Mouse (Mus musculus) G1E-ER4 (cell line): Measurements from ENCODE around the gene Gm20489. TPM values are rescaled to one million over a fixed set of nuclear protein-coding genes. Genes with fewer than 3 reads are reported as not detected.
A peak's percentile ranks its signal among the peaks of the same experiment; 100 is the strongest.

Experiments used
- GATA1 ChIP-seq: IDR thresholded peaks from one replicate; pipeline ENCODE4 v1.8.0; 2012; ENCODE audit warnings: low read length, inconsistent platforms
- polyA plus RNA-seq: library from polyadenylated mRNA; stranded (reverse); fragments of >175 nt; gene quantifications from 2 replicates; pipeline ENCODE4 v1.2.3, GENCODE M21; 2012

Gm20489 gene
- not detected in 2 replicates for polyA plus RNA-seq

DNA sequence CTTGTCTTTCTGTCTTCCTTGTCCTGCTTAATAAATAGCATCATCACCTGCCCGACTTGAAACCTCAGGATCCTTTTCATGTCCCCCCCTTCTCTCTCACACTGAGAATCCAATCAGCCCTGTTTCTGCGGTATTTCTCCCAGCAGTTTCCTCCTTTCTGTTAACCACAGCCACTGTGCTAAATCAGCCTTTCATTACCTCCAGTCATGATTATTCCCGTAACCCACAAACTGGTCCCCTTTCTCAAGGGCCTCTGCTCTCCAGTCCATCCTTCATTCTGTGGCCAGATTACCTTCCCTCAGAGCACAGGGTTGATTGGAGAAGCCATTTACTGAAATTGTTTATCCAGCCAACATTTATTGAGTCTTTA lies at the start of gene Gm20489:
Gene Gm20489, minus strand, starts transcription at position 269 of the 370 bp plus-strand sequence.
- TF ChIP-seq GATA1, result no peak

DNA sequence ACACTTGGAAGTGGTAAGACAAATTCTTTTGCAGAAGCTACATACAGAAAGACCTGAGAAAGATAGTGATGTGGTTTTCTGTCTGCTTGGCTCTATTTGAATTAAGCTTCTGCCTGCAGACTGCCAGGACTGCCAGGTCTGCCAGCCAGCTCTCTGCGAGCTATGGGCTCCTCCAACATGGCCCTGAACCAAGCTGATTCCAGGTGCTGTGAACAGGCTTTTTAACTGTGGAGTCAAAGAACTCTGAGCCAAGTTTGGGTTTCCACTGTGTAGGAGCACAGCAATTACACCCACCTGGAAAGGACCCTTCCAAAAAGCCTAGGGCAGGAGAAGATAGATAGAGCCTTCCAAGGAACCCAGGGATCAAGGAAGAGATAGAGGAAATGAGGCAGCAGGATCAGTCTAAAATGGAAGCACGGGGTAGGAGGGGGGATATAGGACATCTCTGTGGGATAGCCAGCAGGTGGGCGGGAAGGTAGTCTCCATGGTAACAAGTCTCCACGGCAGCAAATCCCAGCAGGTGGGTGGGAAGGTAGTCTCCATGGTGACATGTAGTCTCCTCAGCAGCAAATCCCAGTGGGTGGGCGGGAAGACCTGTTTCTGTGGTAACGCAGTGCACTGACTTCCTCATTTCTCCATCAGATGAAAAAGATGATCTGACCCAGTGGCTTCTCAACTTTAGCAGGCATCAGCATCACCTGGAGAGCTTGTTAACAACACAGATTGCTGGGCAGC lies 45.0 kb upstream of the Gm20489 start:
- TF ChIP-seq GATA1, result no peak

DNA sequence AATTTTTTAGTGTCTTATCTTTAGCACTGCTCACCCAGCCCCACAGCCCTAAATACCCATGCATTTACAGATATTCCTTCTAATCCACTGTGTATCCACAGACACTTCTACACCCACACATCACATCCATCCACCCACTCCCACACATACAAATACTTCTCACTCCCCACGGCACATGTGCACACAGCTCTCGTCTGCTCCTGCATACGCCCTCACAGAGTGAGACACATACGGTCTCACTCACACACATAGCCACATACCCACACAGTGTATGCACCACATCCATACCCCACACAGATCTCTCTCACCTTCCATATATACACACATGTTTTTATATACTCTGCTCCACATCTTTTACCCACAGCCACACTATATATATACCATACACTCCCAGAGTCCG lies 40.5 kb upstream of the Gm20489 start:
- TF ChIP-seq GATA1, result no peak

DNA sequence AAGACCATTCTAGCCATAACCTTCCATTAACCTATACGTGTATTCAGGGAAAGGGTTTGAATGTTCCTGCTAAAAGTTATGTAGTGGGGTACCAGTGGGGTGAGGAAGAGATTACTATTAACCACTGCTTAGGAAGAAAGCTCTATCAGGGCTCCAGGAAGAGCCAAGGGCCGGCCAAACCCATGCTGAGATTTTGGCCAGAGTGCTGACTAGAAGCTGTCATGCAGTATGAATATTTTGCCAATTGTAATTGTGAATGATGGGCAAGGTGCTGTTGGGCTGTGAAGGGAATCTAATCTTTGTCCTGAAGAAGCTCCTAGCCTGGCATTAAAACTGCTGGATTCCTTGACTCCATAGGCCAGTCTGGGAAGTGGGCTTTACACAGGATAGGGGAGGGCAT lies 35.8 kb upstream of the Gm20489 start:
- no peak for TF ChIP-seq GATA1

DNA sequence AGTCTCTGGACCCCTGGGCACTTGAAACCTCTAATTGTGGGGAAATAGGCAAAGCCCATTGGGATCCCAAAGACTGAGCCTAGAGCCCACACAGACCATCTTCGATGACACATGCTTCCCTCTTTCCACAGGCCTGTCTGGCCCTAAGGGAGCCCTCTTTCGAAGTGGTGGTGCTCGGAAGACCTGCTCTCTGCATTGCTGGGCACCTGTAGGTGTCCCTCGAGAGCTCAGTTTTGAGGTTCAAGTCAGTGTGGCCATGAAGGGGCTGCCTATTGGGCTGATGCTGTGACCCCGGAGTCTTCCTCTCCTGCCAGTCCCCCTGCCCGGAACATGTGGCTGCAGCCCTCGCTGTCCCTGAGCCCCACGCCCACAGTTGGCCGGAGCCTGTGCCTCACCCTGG lies 32.8 kb upstream of the Gm20489 start:
- TF ChIP-seq GATA1, result no peak

DNA sequence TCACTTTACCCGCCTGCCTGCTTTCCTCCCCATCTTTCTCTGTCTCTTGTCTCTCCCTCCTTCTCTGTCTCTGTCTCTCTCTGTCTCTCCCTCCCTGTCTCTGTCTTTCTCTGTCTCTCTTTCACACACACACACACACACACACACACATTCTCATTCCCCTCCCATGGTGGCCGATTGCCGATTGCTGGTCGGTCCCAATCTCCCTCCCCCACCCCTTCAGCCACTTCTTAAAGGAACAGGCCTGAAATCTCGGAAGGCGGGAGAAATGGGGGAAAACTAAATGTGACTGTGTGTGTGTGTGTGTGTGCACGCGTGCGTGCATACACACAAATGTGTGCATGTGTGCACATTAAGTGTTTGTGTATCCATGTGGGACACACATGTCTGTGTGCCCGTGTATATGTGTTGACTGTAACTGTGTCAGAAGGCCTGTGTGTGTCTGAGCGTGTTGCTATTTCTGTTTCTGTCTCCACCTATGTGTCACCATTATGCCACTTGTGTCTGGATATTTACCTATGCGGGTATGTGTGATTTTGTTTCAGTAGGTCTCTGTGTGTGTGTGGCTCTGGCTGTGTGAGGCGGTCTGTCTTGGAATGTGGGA lies 31.7 kb upstream of the Gm20489 start:
- no peak for TF ChIP-seq GATA1

DNA sequence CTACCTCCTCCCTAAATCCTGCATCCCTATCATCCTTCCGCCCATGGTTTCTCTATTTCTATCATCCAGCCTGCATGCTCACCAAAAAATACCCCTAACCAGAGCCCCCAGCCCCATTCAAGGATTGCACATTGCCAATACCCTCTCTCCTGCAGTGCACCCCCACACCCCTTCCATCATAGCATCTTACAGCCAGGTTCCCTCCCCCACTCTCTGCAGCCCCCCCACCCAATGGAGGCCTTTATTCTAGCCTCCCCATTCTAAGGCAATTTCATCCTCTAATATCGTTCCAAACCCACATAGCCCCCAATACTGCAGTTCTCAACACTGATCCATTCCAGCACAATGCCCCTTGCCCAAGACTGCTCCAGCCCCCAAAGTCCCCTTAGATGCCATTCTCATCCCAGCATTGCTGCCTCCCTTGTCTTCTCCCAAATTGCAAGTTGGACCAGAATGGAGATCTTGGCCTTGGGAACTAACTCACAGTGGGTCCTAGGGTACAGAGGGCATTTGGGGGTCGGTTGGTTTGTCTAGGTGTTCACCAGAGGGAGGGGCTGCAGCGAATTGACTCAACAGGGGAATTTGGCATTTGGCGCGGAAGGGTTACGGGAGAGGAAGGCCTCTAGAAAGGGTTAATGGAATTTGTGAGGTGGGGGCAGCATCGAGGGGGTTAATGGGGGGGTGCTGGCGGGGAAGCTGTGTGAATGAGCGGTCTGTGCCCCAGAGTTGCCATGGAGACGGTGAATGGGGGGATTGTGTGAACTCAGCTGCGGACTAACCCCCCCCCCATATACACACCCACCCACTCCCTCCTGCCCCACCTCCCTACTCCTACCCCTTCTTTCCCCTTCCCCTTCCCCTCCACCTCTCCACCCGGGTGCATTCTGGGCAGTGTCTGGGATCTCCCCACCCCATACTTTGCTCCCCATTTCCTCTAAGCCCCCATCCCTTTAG lies 30.9 kb upstream of the Gm20489 start:
- TF ChIP-seq GATA1, result no peak

DNA sequence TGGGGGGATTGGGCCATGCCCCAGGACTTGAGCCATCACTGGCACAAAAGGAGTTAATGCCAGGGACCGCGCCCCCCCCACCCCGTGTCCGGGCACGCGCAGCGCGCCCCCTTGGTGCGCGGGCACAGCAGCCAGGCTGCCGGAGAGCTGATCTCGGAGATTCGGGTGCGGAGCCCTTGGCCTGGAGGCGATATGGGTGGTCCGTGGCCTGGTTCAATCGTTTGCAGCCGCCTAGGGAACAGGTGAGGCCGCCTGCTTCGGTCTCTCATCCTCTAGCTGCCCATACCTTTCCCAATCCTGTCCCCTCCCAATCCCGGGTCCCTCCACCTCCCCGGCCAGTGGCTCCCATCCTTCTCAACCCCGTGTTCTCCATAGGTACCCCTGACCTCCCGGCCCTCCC lies 30.2 kb upstream of the Gm20489 start, which contains the start of gene Nlgn3:
Gene Nlgn3, plus strand, starts transcription at position 114 of the 400 bp plus-strand sequence.
- TF ChIP-seq GATA1, result no peak

DNA sequence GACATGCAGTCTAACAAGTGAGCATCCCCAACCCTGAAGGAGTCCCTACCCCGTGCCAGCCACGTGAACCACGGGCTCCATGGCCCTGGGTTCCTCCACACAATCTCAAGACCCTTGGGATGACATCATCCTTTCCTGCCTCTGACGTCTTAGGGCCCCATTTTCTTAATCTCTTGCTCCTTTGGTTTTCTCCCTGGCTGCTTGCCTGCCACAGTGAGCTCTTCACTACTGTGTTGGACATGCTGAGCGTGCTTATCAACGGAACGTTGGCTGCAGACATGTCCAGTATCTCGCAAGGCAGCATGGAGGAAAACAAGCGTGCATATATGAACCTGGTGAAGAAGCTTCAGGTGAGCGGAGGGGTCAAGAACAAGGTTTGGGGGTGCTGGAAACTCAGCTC lies 21.3 kb upstream of the Gm20489 start:
- no peak for TF ChIP-seq GATA1

DNA sequence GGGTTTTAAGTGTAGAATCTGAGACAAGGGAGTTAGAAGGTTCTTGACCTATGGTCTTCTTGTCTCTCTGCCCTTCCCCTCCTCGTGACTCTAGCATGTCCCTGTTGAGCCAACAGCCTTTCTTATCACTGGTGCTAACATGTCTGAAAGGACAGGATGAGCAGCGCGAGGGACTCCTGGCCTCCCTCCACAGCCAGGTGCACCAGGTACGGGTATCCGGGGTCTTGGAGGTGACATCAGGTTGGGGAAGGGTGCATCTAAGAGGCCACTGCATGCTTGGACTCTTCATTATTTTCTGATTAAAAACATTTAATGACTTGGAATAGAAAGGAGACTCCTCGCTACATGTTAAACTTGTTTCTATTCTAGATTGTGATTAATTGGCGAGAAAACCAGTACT lies 20.2 kb upstream of the Gm20489 start:
- no peak for TF ChIP-seq GATA1

DNA sequence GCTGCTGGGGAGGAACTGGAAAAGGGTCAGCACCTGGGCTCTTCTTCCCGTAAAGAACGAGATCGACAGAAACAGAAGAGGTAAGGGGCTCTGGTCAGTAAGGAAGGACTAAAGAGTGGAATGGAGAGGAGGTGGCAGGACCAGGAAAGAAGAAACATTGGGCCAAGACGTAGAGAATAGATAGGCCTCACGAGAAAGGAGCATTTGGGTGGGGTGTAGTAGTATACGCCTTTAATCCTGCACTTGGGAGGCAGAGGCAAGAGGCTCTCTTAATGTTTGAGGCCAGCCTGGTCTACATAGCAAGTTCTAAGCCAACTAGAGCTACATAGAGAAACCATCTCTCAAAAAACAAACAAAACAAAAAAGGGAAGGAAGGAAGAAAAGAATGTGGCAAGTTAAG lies 19.6 kb upstream of the Gm20489 start:
- no peak for TF ChIP-seq GATA1

DNA sequence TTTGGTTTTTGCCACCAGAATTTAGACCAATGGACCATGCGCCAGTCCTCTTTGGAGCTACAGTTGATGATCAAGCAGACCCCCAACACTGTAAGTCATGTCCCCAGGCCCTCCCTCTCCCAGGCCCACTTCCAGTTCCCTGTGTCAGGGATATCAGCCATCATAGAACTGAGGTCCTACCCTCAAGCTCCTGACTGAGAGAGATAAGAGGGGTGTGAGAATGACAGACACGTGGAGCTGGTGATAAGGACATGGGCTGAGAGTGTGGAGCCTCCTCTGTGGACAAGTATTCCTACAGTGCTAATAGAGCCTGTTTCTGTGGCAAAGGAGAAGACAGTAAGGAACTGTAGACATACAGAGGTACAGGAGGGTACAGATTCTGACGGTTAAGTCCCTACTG lies 18.7 kb upstream of the Gm20489 start:
- TF ChIP-seq GATA1, result peak; percentile 44

DNA sequence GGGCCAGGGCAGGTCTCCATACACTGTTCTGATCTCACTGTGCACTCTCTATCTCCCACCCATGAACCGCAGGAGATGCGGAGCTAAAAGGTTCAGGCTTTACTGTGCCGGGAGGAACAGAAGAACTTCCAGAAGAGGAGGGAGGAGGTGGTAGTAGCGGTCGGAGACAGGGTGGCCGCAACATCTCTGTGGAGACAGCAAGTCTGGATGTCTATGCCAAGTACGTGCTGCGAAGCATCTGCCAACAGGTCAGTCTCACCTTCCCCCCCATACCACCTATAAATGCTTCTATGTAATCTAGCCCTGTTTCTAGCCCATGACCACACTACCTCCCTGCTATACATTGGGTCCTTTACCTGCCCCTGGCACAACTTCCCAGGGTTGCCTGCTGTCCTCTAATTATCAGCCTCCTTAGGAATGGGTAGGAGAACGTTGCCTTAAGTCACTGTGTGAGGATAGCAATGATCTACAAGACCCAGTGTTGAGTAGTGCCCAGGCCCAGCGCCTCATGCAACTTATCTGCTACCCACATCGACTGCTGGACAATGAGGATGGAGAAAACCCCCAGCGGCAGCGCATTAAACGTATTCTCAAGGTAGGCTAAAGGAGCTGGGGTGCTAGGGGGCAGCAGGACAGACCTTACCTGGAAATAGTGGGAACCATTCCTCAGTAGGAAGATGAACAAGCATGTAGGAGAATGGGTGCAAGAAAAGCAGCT lies 17.3 kb upstream of the Gm20489 start:
- TF ChIP-seq GATA1, result no peak

DNA sequence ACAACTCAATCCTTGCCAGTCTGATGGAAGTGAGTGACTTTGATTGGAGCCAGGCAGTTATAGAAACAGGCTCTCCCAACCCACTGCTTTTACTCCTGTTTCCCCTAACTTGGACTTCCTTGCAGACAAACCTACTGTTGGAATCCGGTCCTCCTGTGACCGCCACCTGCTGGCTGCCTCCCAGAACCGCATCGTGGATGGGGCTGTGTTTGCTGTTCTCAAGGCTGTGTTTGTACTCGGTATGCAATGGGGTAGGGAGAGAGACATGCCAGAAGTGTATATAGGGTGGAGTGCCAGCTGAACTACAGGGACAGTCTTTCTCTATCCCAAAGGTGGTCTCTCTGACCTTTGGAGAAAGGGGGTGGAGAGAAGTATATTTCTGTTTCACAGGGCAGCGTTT lies 16.7 kb upstream of the Gm20489 start:
- no peak for TF ChIP-seq GATA1

DNA sequence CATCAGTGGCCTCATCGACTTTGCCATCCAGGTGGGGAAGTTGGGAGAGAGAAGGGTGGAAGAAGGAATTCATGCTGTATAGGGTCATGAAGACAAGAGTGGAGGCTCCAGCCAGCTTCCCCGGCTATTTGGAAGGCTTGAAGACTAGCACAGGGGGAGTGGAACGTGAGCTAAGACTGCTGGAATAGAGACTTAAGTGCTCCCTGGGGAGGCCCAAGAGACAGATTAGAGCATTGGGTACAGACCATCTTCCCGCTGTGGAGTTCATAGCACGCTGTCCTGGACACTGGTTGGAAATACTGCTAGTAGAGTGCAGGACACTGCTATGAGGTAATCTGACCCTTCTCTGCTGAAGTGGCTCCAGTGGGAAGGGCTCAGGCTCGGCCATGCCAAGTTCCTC lies 14.0 kb upstream of the Gm20489 start:
- TF ChIP-seq GATA1, result no peak
